Mouse (Mus musculus): Measurements from ENCODE around the gene 4933405O20Rik. TPM values are rescaled to one million over a fixed set of nuclear protein-coding genes. Genes with fewer than 3 reads are reported as not detected.

The 4933405O20Rik gene
- not detected for polyA plus RNA-seq (2017; shearing (Covaris generic))

- ATAC-seq, result no peak
Observed at GRCm38 (mm10) chr7:50598890-50599289, at the start of gene 4933405O20Rik. Gene 4933405O20Rik, plus strand, starts transcription at chr7:50599190.

GRCm38 (mm10) chr7:50549572-50549971 lies 49.4 kb upstream of the 4933405O20Rik start:
- ATAC-seq, result no peak

GRCm38 (mm10) chr7:50551426-50551825 lies 47.6 kb upstream of the 4933405O20Rik start:
- ATAC-seq, result no peak

GRCm38 (mm10) chr7:50562708-50563107 lies 36.3 kb upstream of the 4933405O20Rik start:
- ATAC-seq, result no peak

GRCm38 (mm10) chr7:50573841-50574240 lies 25.1 kb upstream of the 4933405O20Rik start:
- ATAC-seq, result no peak

- ATAC-seq, result no peak
Observed at GRCm38 (mm10) chr7:50588642-50589424, 10.2 kb upstream of the 4933405O20Rik start.

GRCm38 (mm10) chr7:50614101-50614500 lies 15.1 kb downstream of the 4933405O20Rik start:
- ATAC-seq, result no peak

- ATAC-seq, result no peak
Observed at GRCm38 (mm10) chr7:50629186-50629585, 30.2 kb downstream of the 4933405O20Rik start.

GRCm38 (mm10) chr7:50633147-50633546 lies 34.2 kb downstream of the 4933405O20Rik start:
- ATAC-seq, result no peak
